Mouse (Mus musculus) C2C12 (cell line): Measurements from ENCODE around the gene Lrrc3b.

ENCODE experiments used
- CEBPB ChIP-seq: IDR thresholded peaks from one replicate; pipeline ENCODE4 v1.6.1; 2011; ENCODE audit warnings: low read depth, mild to moderate bottlenecking, control low read depth, moderate library complexity
- CTCF ChIP-seq: IDR thresholded peaks from one replicate; pipeline ENCODE4 v1.5.1; 2011; ENCODE audit not compliant: control insufficient read depth, insufficient read depth, insufficient read length
- FOSL1 ChIP-seq: IDR thresholded peaks from one replicate; pipeline ENCODE4 v1.8.0; 2011; ENCODE audit warnings: mild to moderate bottlenecking, low read length; ENCODE audit not compliant: poor library complexity, insufficient read depth, severe bottlenecking
- MYOD1 ChIP-seq: IDR thresholded peaks from one replicate; pipeline ENCODE4 v1.6.1; 2011; ENCODE audit warnings: low read depth; ENCODE audit not compliant: control insufficient read depth, insufficient read length
- MYOG ChIP-seq: IDR thresholded peaks from one replicate; pipeline ENCODE4 v1.6.1; 2011; ENCODE audit not compliant: control insufficient read depth, insufficient read length; ENCODE audit errors: extremely low read depth
- USF1 ChIP-seq: IDR thresholded peaks from one replicate; pipeline ENCODE4 v1.6.1; 2011; ENCODE audit warnings: low read depth, mild to moderate bottlenecking, control low read depth, moderate library complexity

DNA sequence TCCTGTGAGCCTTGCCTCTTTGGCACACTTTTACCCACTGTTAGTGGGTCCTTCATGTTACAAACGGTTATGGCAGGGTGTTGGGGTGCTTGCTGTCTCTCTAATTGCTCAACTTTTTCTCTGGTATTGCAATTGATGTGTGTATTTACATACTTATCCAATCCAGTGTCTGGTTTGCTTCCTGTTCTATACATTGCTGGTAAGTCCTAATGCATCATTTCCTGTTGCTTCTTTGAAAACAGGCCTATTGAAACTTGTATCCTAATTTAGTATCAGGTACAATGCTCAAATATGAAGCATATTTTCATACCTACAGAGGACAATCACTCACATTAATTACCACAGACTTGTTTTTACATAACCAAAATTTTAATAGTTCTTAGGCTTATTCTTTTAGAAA lies 107.4 kb downstream of the Lrrc3b start:
- TF ChIP-seq MYOD1, result no peak
- no peak for TF ChIP-seq MYOG
- TF ChIP-seq CTCF, result no peak
- no peak for TF ChIP-seq USF1
- no peak for TF ChIP-seq CEBPB
- no peak for TF ChIP-seq FOSL1
